Comparison of ENCODE assay signal across 8 mouse cellular contexts in genomic region chr10:112163168-112163766, GRCm38 (mm10). TPM values are rescaled to one million over a fixed set of nuclear protein-coding genes. Genes with fewer than 3 reads are reported as not detected.
DNase-seq lines count a peak whose midpoint lies in the region; ATAC-seq and TF ChIP-seq lines count a peak whose summit lies in the region.

Gene Caps2, plus strand, starts transcription at chr10:112163621.

- DNase-seq in forebrain, embryonic 10.5 days (ENCODE audit: extremely low spot score, low spot score) = peak; percentile 46
- peak; percentile 31 for DNase-seq in Patski (ENCODE audit: low read depth, low spot score)
- peak; percentile 61 for DNase-seq in limb, embryonic 10.5 days (ENCODE audit: low spot score)
- DNase-seq in urinary bladder, adult 18-20 months (ENCODE audit: low spot score in 2 of 2) = no peak

- no peak for TF ChIP-seq CTCF in Patski (IDR thresholded peaks at IDR 0.05)

- 34% methylated on average over 4 of the region's 4 CpGs for WGBS in forebrain, embryonic 10.5 days
- 22% methylated on average over 4 of the region's 4 CpGs for WGBS in forebrain, embryonic 13.5 days
- 35% methylated on average over 4 of the region's 4 CpGs for WGBS in limb, embryonic 10.5 days

- no peaks in the 10 kb centered on the region for H3K9me3 ChIP-seq in forebrain, embryonic 10.5 days
- no peaks in the 10 kb centered on the region for H3K9me3 ChIP-seq in forebrain, embryonic 13.5 days (replicated peaks)
- H3K9me3 ChIP-seq in limb, embryonic 10.5 days (replicated peaks) = no peaks in the 10 kb centered on the region

- POLR2A ChIA-PET in Patski (lab: Charles Lee) = no interaction called here

- H3K27ac ChIP-seq in forebrain, embryonic 10.5 days = peak within 1 kb of the TSS; percentile 70
- H3K27ac ChIP-seq in forebrain, embryonic 13.5 days = no peak within 1 kb of the TSS
- H3K27ac ChIP-seq in limb, embryonic 10.5 days = peak within 1 kb of the TSS; percentile 81

- H3ac ChIP-seq in myocyte (ENCODE audit: control insufficient read depth, insufficient read length) = no peak within 1 kb of the TSS

- no peaks in the 10 kb centered on the region for H3K79me2 ChIP-seq in myocyte (ENCODE audit: control insufficient read depth, insufficient read depth)

- peaks cover 22% of the 10 kb centered on the region for H3K4me1 ChIP-seq in forebrain, embryonic 10.5 days
- H3K4me1 ChIP-seq in forebrain, embryonic 13.5 days = peaks cover 8% of the 10 kb centered on the region
- H3K4me1 ChIP-seq in limb, embryonic 10.5 days = peaks cover 8% of the 10 kb centered on the region

- no peaks in the 10 kb centered on the region for H3K36me3 ChIP-seq in forebrain, embryonic 10.5 days (replicated peaks)
- H3K36me3 ChIP-seq in forebrain, embryonic 13.5 days (ENCODE audit: poor library complexity, severe bottlenecking) = no peaks in the 10 kb centered on the region
- no peaks in the 10 kb centered on the region for H3K36me3 ChIP-seq in limb, embryonic 10.5 days
- no peaks in the 10 kb centered on the region for H3K36me3 ChIP-seq in myocyte (ENCODE audit: control insufficient read depth, insufficient read depth)

- no peak for TF ChIP-seq POLR2A in myocyte (IDR thresholded peaks at IDR 0.05; ENCODE audit: insufficient read length, low read depth)

- in situ Hi-C loops in Patski (cut with MboI; ENCODE audit: low pct_unique_long_range_greater_than_20kb) = loop anchor here (5.0 to 25.0 kb wide), 3 partner anchors 111 to 676 kb away; no protein-coding TSS in a partner anchor

- H3K9ac ChIP-seq in forebrain, embryonic 13.5 days = no peak within 1 kb of the TSS

- ATAC-seq in forebrain, embryonic 13.5 days = no peak
- ATAC-seq in Patski = peak; percentile 92
- peak; percentile 52 to 60; a peak in 3 of 4 replicates for ATAC-seq in hematopoietic stem cell, adult 5-6 weeks (replicated peaks in 1 of 2; ENCODE audit: insufficient read depth in 1 of 2, low FRiP score in 2 of 2, low TSS enrichment in 1 of 2, low read depth in 1 of 2, poor library complexity in 2 of 2, severe bottlenecking in 2 of 2)
- no peak for ATAC-seq in inflammation-experienced regulatory T-cells, adult 6 months

- peak within 1 kb of the TSS; percentile 23 for H3K4me3 ChIP-seq in forebrain, embryonic 10.5 days
- H3K4me3 ChIP-seq in forebrain, embryonic 13.5 days = no peak within 1 kb of the TSS
- H3K4me3 ChIP-seq in limb, embryonic 10.5 days = peak within 1 kb of the TSS; percentile 37
- no peak within 1 kb of the TSS for H3K4me3 ChIP-seq in myocyte

- no peak within 1 kb of the TSS for H3K4me2 ChIP-seq in forebrain, embryonic 13.5 days
- H3K4me2 ChIP-seq in myocyte (ENCODE audit: low read depth) = peak within 1 kb of the TSS; percentile 12

- H3K27me3 ChIP-seq in forebrain, embryonic 10.5 days (ENCODE audit: poor library complexity, severe bottlenecking) = no peaks in the 10 kb centered on the region
- H3K27me3 ChIP-seq in forebrain, embryonic 13.5 days = no peaks in the 10 kb centered on the region
- no peaks in the 10 kb centered on the region for H3K27me3 ChIP-seq in Patski
- H3K27me3 ChIP-seq in limb, embryonic 10.5 days (ENCODE audit: low read depth, poor library complexity, severe bottlenecking) = no peaks in the 10 kb centered on the region
- no peaks in the 10 kb centered on the region for H3K27me3 ChIP-seq in myocyte (ENCODE audit: control insufficient read depth, insufficient read depth, insufficient read length)

- CTCF ChIA-PET in Patski (lab: Charles Lee) = interaction anchor here (0.6 kb wide), 1 partner anchor 220 kb away, joined by 3 read pairs; no protein-coding TSS in a partner anchor

TF ChIP-seq in myocyte, 11 proteins besides CTCF, POLR2A, EP300 and RAD21:
- TF ChIP-seq MAX (IDR thresholded peaks at IDR 0.05; ENCODE audit: low read depth) = no peak
- no peak for TF ChIP-seq REST (IDR thresholded peaks at IDR 0.05; ENCODE audit: insufficient read depth, insufficient read length)
- no peak for TF ChIP-seq SRF (IDR thresholded peaks at IDR 0.05; ENCODE audit: control insufficient read depth, insufficient read length, low read depth)
- TF ChIP-seq CEBPB (IDR thresholded peaks at IDR 0.05; ENCODE audit: insufficient read depth, poor library complexity, severe bottlenecking) = no peak
- no peak for TF ChIP-seq TCF12 (IDR thresholded peaks at IDR 0.05; ENCODE audit: insufficient read depth, poor library complexity, severe bottlenecking)
- no peak for TF ChIP-seq TCF3 (IDR thresholded peaks at IDR 0.05; ENCODE audit: insufficient read length, low read depth)
- no peak for TF ChIP-seq MYOG (IDR thresholded peaks at IDR 0.05; ENCODE audit: control insufficient read depth in 1 of 3, insufficient read depth in 1 of 3, insufficient read length in 2 of 3, low read depth in 2 of 3)
- TF ChIP-seq MYOD1 (IDR thresholded peaks at IDR 0.05; ENCODE audit: control insufficient read depth in 1 of 3, insufficient read length in 2 of 3, low read depth in 2 of 3) = no peak
- no peak for TF ChIP-seq USF1 (IDR thresholded peaks at IDR 0.05; ENCODE audit: low read depth)
- no peak for TF ChIP-seq E2F4 (IDR thresholded peaks at IDR 0.05; ENCODE audit: insufficient read depth)
- TF ChIP-seq POLR2AphosphoS2 (IDR thresholded peaks at IDR 0.05; ENCODE audit: insufficient read length, low read depth) = no peak

RNA-seq across cellular contexts. Expression of gene Caps2, which starts in this region (rescaled TPM):
- polyA plus RNA-seq in forebrain, embryonic 10.5 days (2016; fragmentation: Nextera tagmentation; extraction: Ambion mirVana) = 0.38 and 0.43 TPM in 2 replicates
- 0.14 and 0.34 TPM in 2 replicates for polyA plus RNA-seq in forebrain, embryonic 13.5 days (2015; fragmentation: Nextera tagmentation; extraction: Ambion mirVana)
- polyA plus RNA-seq in Patski (2021) (5.9 TPM), myocyte (2012; fragmentation: generic; extraction: Trizol) (0.04 TPM)
- 0.38 TPM in 1 of 2 replicates, not detected in the other for total RNA-seq in hematopoietic stem cell, adult 5-6 weeks (2017)
- 0.64 and 0.88 TPM in 2 replicates for polyA plus RNA-seq in limb, embryonic 10.5 days (2016; fragmentation: Nextera tagmentation; extraction: Ambion mirVana)
- not detected for polyA plus RNA-seq in inflammation-experienced regulatory T-cells, adult 6 months (2017; shearing (Covaris generic))

Comparison
In these comparisons a context has a peak if more than half of its experiments do, and no peak if none do; other contexts are left out.
1. Peak in DNase-seq, H3K4me3 ChIP-seq and H3K27ac ChIP-seq in forebrain, embryonic 10.5 days; RNA of the gene not detected or under 1 TPM.
2. Peak in ATAC-seq in hematopoietic stem cell, adult 5-6 weeks; RNA of the gene not detected or under 1 TPM.
3. Peak in DNase-seq, H3K4me3 ChIP-seq and H3K27ac ChIP-seq in limb, embryonic 10.5 days; RNA of the gene not detected or under 1 TPM.